Mouse (Mus musculus): ENCODE results near the gene Exoc7.

- no peak for TF ChIP-seq CTCF (IDR thresholded peaks at IDR 0.05; ENCODE audit: borderline replicate concordance, insufficient read depth, low read depth, low read length)
- no peak for TF ChIP-seq POLR2A (IDR thresholded peaks at IDR 0.05; ENCODE audit: borderline replicate concordance, insufficient read depth, low read length)
These were observed 67.2 kb downstream of the Exoc7 start for GRCm38 (mm10) chr11:116239797-116240196.

Data from cerebellum, adult 2 months (tissue).